Mouse (Mus musculus): ENCODE measurements around the gene Tob1. TPM values are rescaled to one million over a fixed set of nuclear protein-coding genes. Genes with fewer than 3 reads are reported as not detected.
A peak's percentile ranks its signal among the peaks of the same experiment; 100 is the strongest.

The Tob1 gene
- polyA plus RNA-seq, 1 experiment from 2014 or later, result 30.0 TPM

DNA sequence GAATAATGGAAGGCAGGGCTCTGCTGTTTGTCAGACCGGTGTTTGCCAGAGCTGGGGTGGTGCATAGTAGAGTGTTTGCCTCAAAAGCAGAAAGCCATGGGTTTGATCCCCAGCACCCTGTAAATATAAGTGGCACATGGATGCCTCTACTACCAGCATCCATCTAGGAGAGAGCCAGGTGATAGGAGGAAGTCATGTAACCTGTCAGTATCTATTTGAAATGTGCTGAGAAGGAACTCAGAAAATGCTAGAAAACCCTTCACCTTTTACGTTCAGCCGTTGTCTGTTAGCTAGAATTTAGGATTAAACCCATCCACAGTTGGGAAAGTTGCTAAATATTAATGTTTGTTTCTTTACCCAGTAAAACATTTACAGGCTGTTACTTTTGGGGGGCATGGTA is 4.3 kb downstream of the Tob1 start:
- H3K27ac ChIP-seq, result no peak overlapping the region
- no peaks in the 10 kb centered on the region for H3K9me3 ChIP-seq
- H3K27me3 ChIP-seq, result no peaks in the 10 kb centered on the region
- H3K9ac ChIP-seq, result no peak overlapping the region
- peaks cover 34% of the 10 kb centered on the region for H3K4me1 ChIP-seq
- no peak overlapping the region for H3K4me3 ChIP-seq
- H3K4me2 ChIP-seq (replicated peaks), result no peak overlapping the region
- peaks cover 11% of the 10 kb centered on the region for H3K36me3 ChIP-seq
- ATAC-seq (ENCODE audit: low FRiP score, low read depth), result no peak
- WGBS, result 90% methylated on average over 3 of the region's 3 CpGs

DNA sequence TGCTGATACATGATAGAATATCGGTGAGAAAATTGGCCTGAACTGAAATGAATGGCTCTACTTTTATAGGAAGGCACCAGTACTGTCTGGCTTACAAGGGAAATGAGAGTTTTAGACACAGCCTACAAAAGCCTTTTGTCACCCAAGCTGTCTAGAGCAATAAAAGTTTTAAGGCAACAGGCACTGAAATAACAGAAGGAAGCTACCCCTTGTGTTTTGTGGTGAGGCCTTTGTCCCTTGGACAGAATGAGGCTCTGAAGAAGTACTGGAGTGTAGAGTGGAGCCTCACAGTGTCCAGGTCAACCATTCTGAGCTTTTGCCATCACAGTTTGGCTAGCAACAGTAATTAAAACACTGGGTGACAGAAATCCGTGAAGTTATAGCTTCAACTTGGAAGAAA is 5.0 kb downstream of the Tob1 start:
- Histone ChIP-seq H3K4me2 (replicated peaks) (no peak overlapping the region), H3K4me3 (no peak overlapping the region), H3K9ac (no peak overlapping the region), H3K9me3 (no peaks in the 10 kb centered on the region), H3K27me3 (no peaks in the 10 kb centered on the region), H3K36me3 (peaks cover 11% of the 10 kb centered on the region), H3K4me1 (peaks cover 34% of the 10 kb centered on the region), H3K27ac (no peak overlapping the region)
- no peak for ATAC-seq (ENCODE audit: low FRiP score, low read depth)
- 63% methylated on average over 2 of the region's 2 CpGs for WGBS

DNA sequence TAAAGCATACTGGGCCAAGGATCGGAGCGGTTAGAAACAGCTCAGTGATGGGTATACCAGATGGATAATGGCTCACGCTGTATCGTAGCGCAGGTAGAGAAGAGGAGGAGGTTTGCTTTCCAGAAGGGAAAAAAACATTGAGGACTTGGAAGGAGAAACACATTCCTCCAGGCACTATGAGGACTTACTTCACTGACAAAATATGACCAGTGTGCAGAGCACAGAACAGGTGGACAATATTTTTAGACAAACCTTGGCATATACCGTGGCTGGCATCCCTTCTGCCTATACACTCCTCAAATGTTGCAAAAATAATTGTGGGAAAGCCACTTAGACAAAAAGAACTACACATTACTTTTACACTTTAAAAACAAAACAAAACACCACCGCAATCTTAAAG is 10.0 kb downstream of the Tob1 start:
- no peaks in the 10 kb centered on the region for H3K27me3 ChIP-seq
- ATAC-seq (ENCODE audit: low FRiP score, low read depth), result no peak
- no peak overlapping the region for H3K4me2 ChIP-seq (replicated peaks)
- H3K36me3 ChIP-seq, result no peaks in the 10 kb centered on the region
- H3K27ac ChIP-seq, result no peak overlapping the region
- H3K9ac ChIP-seq, result no peak overlapping the region
- WGBS, result 86% methylated on average over 7 of the region's 7 CpGs
- no peaks in the 10 kb centered on the region for H3K9me3 ChIP-seq
- H3K4me3 ChIP-seq, result no peak overlapping the region
- H3K4me1 ChIP-seq, result peaks cover 16% of the 10 kb centered on the region

DNA sequence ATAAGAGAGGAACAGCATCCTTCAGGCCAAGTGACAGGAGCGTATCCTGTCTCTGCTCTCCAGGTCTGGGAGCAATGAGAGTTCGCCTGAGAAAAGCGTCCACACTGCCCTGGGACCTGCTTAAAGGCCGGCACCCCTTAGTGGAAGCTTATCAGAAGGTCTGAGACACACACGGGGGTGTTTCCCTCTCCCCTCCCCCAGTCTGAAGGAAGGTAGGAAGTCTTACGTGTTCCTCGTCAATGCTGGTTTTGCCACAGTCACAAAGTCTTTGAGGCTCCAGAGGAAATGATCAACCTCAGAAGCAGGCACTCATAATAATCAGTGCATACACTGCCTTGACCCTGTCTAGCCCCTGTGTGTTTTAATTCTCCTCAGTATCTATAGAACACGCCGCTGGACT is 12.3 kb downstream of the Tob1 start:
- no peak overlapping the region for H3K4me2 ChIP-seq (replicated peaks)
- peaks cover 21% of the 10 kb centered on the region for H3K4me1 ChIP-seq
- no peaks in the 10 kb centered on the region for H3K36me3 ChIP-seq
- H3K27ac ChIP-seq, result no peak overlapping the region
- H3K9me3 ChIP-seq, result no peaks in the 10 kb centered on the region
- WGBS, result 79% methylated on average over 9 of the region's 9 CpGs
- H3K27me3 ChIP-seq, result no peaks in the 10 kb centered on the region
- H3K4me3 ChIP-seq, result no peak overlapping the region
- no peak for ATAC-seq (ENCODE audit: low FRiP score, low read depth)
- H3K9ac ChIP-seq, result no peak overlapping the region

DNA sequence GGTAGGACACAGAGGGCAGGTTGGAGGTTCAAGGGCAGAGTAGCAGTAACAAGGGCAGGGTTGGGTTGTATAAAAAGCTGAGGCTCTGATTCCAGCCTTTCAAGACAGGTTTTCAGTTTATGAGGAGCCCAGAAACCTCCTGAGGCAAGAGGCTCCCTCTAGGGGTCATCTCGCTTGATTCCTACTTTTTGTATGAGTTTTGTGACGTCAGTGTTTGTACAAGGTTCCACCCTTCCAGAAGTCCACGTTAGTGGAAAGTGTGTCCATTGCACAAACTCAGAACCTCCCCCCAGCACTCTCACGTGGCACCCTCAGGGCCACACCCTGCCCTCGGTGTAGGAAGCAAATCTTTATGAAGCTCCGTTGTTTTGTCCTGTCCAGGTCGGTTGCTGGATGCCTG is 14.7 kb downstream of the Tob1 start:
- WGBS, result 35% methylated on average over 7 of the region's 7 CpGs
- Histone ChIP-seq H3K4me3 (no peak overlapping the region), H3K4me2 (replicated peaks) (no peak overlapping the region; the same call in 1 of the 2 replicates), H3K9me3 (no peaks in the 10 kb centered on the region), H3K9ac (no peak overlapping the region), H3K27ac (no peak overlapping the region), H3K4me1 (peaks cover 22% of the 10 kb centered on the region), H3K36me3 (no peaks in the 10 kb centered on the region), H3K27me3 (no peaks in the 10 kb centered on the region)
- no peak for ATAC-seq (ENCODE audit: low FRiP score, low read depth)

DNA sequence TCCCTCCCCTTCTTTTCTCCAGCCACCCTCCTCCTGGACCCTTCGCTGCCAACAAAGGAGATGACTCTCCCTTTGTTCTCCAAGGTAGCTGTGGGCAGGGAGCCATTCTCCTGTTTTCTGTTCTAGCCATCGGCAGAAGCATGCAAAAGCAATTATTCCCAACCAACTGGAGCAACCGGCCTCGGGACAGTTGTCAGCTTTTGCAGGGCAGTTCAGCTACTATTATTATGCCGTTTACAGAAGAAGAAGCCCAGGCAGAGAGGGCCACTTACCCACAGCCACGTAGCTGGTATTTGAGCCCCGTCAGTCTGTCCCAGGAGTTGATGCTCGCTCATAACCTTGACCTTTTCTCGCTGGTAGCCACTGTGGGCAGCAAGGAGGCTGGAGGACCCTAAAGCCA is 17.2 kb downstream of the Tob1 start:
- Histone ChIP-seq H3K36me3 (no peaks in the 10 kb centered on the region), H3K4me3 (no peak overlapping the region), H3K9me3 (no peaks in the 10 kb centered on the region), H3K4me2 (replicated peaks) (peak overlapping the region; percentile 14; the same call in 1 of the 2 replicates), H3K27me3 (no peaks in the 10 kb centered on the region), H3K9ac (no peak overlapping the region), H3K27ac (0 out of 2 replicates have a peak overlapping the region, but pooled peaks have one; percentile 6), H3K4me1 (peaks cover 22% of the 10 kb centered on the region)
- no peak for ATAC-seq (ENCODE audit: low FRiP score, low read depth)
- WGBS, result 41% methylated on average over 9 of the region's 9 CpGs

DNA sequence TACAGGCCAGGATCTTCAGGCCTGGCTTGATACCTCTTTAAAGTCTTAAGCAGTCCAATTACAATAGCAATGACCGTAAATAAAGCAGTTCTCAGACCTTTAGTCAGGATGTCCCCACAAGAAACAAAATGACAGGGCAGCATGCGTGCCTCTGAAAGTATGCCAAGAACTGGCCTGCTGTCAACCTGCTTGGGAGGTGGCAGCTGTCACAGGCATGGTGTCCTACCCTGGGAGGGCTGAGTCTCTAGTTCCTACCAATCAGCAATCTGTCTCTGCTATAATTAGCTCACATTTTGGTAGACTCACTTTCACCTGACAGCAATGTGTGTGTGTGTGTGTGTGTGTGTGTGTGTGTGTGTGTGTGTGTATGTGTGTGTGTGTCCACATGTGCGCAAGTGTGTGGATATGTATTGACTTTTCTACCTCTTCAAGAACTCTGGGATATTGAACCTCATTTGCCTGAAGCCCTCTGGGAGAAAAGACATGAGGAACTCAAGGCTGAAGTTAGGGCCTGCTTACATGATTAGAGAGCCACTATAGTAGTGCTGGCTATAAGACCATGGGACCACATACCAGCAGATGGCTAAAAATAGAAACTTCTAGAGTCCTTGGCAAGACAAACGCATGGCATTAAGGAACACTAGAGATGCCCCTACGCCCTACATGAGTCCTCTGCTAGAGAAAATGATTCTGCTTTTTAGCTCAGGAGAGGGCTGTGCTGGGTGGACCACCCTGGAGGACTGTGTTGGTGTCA is 18.1 kb downstream of the Tob1 start:
- ATAC-seq (ENCODE audit: low FRiP score, low read depth), result no peak
- H3K4me3 ChIP-seq, result no peak overlapping the region
- WGBS, result 87% methylated on average over 5 of the region's 5 CpGs
- no peak overlapping the region for H3K4me2 ChIP-seq (replicated peaks)
- H3K27me3 ChIP-seq, result no peaks in the 10 kb centered on the region
- no peaks in the 10 kb centered on the region for H3K36me3 ChIP-seq
- H3K9me3 ChIP-seq, result no peaks in the 10 kb centered on the region
- no peak overlapping the region for H3K9ac ChIP-seq
- peaks cover 22% of the 10 kb centered on the region for H3K4me1 ChIP-seq
- H3K27ac ChIP-seq, result no peak overlapping the region

DNA sequence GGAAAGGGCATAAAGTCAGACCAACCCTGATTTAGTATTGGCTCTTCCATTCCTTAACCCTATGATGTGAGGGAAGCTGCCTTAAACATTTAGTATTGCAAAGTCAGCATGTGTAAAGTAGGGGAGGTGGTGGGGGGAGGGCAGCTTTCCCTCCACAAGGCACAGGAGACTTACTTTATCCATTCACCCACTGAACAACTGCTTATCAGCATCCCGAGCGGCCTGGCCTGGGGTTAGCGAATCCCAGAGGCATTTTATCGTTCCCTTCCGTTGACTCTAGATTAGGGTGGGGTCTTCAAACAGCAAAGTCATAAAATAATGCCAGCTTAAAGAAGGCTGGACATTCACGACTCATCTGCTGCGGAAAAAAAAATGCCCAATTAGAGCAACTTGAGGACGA is 19.0 kb downstream of the Tob1 start:
- no peaks in the 10 kb centered on the region for H3K27me3 ChIP-seq
- WGBS, result 74% methylated on average over 8 of the region's 8 CpGs
- H3K4me1 ChIP-seq, result peaks cover 22% of the 10 kb centered on the region
- H3K9ac ChIP-seq, result no peak overlapping the region
- H3K4me3 ChIP-seq, result no peak overlapping the region
- H3K27ac ChIP-seq, result no peak overlapping the region
- no peaks in the 10 kb centered on the region for H3K9me3 ChIP-seq
- no peak for ATAC-seq (ENCODE audit: low FRiP score, low read depth)
- no peaks in the 10 kb centered on the region for H3K36me3 ChIP-seq
- H3K4me2 ChIP-seq (replicated peaks), result no peak overlapping the region

DNA sequence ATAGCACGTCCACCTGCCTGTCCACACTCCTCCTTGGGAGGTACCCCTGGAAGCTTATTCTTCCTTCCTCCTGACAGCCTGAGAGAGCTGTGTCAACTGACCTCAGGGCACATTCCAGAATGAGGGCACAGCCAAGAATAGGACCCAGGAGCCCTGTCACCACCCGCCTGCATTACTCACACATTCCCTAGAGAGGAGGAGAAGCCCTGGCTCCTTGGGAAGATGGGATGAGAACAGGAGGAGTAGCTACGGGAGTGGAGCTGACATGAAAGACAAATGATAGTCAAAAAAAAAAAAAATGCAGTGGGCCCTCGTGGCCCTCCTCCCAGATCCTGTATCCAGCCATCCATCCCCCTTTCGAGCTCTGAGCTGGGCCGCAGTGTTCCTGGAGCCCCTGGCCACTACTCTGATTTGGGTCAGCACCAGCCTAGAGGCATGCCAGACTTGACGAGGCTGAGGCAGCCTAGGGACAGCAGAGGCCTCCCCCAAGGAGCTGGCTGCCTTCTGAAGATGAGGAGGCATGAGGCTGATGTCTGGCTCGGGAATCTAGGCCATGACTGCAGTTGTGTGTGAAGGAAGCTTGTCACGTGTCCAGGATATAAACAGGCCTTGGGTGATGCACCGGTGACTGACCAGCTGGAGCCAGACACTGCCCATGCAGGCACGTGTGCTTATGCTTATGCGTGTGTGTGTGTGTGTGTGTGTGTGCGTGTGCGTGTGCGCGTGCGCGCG is 20.7 kb downstream of the Tob1 start:
- WGBS, result 73% methylated on average over 19 of the region's 19 CpGs
- Histone ChIP-seq H3K27me3 (no peaks in the 10 kb centered on the region), H3K4me3 (no peak overlapping the region), H3K4me1 (peaks cover 17% of the 10 kb centered on the region), H3K27ac (no peak overlapping the region; the same call in 1 of the 2 replicates), H3K4me2 (replicated peaks) (no peak overlapping the region), H3K9ac (no peak overlapping the region), H3K36me3 (no peaks in the 10 kb centered on the region), H3K9me3 (no peaks in the 10 kb centered on the region)
- no peak for ATAC-seq (ENCODE audit: low FRiP score, low read depth)

DNA sequence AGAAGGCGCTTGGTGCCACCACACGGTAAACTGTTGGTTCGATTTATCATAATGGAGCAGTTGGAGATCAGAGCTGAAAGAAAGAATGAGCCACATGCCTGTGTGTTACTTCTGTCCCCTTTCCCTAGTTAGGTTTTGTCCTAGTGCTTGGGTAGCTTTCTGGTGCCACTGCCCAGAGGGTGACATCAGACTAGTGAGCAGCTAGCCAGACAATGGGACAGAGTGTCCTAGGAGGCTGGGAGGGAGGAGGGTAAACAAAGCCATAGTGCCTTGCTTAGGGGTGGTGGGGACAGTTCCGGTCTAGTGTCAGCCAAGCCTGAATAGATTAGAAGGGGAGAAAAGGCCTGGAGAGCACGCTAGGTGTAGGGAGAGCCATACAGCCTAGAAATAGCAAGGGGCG is 22.2 kb downstream of the Tob1 start:
- Histone ChIP-seq H3K4me2 (replicated peaks) (no peak overlapping the region), H3K27me3 (no peaks in the 10 kb centered on the region), H3K9ac (no peak overlapping the region), H3K4me3 (no peak overlapping the region), H3K27ac (no peak overlapping the region), H3K4me1 (peaks cover 7% of the 10 kb centered on the region), H3K36me3 (peaks cover 9% of the 10 kb centered on the region), H3K9me3 (no peaks in the 10 kb centered on the region)
- no peak for ATAC-seq (ENCODE audit: low FRiP score, low read depth)
- 83% methylated on average over 6 of the region's 6 CpGs for WGBS

DNA sequence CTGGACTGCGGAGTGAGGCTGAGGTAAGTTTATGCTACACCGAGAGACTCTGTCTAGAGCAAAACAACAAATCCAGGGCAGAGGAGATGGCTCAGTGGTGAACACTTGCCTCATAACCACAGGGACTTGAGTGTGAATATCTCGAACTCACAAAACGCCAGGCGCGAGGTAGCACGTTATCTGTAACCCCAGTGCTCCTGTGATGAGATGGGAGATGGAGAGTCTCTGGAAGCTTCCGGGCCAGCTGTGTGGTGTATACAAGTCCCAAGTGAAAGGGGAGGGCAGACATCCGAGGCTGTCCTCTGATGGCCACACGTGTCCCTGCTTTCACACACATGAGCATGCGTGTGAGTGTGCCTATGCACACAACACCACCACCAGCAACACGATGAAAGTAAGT is 23.1 kb downstream of the Tob1 start:
- no peak for ATAC-seq (ENCODE audit: low FRiP score, low read depth)
- Histone ChIP-seq H3K27ac (no peak overlapping the region), H3K4me1 (0 out of 2 replicates have a peak, but pooled peaks cover 5% of the 10 kb centered on the region), H3K27me3 (no peaks in the 10 kb centered on the region), H3K4me2 (replicated peaks) (no peak overlapping the region), H3K4me3 (no peak overlapping the region), H3K9ac (no peak overlapping the region), H3K9me3 (no peaks in the 10 kb centered on the region), H3K36me3 (peaks cover 12% of the 10 kb centered on the region)
- 88% methylated on average over 12 of the region's 12 CpGs for WGBS

DNA sequence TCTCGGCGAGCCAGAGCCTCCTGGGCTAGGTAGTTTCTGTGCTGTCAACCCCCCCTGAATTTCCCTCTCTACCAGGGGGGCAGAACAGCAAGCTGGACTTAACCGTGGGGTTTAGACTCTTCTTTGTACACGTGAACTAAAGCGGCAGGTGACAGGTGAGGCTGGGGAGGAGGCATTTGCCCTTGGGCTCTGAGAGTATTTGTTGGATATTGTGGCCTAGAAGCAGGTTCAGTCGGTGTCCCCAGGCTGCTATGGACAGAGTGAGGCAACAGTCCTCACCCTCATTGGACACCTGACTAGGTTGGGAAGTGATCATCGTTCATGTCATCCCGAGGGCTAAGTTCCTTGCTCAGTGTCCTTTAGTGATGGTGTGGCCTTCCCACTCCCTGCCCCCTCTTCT is 23.6 kb downstream of the Tob1 start:
- Histone ChIP-seq H3K27me3 (no peaks in the 10 kb centered on the region), H3K36me3 (peaks cover 12% of the 10 kb centered on the region), H3K9ac (no peak overlapping the region), H3K9me3 (no peaks in the 10 kb centered on the region), H3K27ac (no peak overlapping the region), H3K4me1 (peaks cover 10% of the 10 kb centered on the region), H3K4me3 (no peak overlapping the region), H3K4me2 (replicated peaks) (no peak overlapping the region)
- WGBS, result 92% methylated on average over 8 of the region's 8 CpGs
- ATAC-seq (ENCODE audit: low FRiP score, low read depth), result no peak
